Mouse (Mus musculus) brain, embryonic 14.5 days (tissue): ENCODE measurements around the gene Dnajc10. TPM values are rescaled to one million over a fixed set of nuclear protein-coding genes. Genes with fewer than 3 reads are reported as not detected.

Source experiments
- DNase-seq: peaks from one replicate; pipeline ENCODE4 v3.0.0-alpha.2; 2011; ENCODE audit warnings: low read depth
- CTCF ChIP-seq: fragments of 200-500 bp; IDR thresholded peaks from 2 replicates; pipeline ENCODE4 v1.5.1; 2012; ENCODE audit warnings: inconsistent platforms, mild to moderate bottlenecking, moderate library complexity, borderline replicate concordance; ENCODE audit not compliant: insufficient read depth, insufficient read length; ENCODE audit errors: extremely low read depth
- POLR2A ChIP-seq: fragments of 200-500 bp; IDR thresholded peaks from 2 replicates; pipeline ENCODE4 v1.6.1; 2012; ENCODE audit warnings: mild to moderate bottlenecking, inconsistent platforms, borderline replicate concordance; ENCODE audit not compliant: poor library complexity, insufficient read depth, insufficient read length, severe bottlenecking; ENCODE audit errors: extremely low read depth
- polyA plus RNA-seq: library from polyadenylated mRNA; depleted of rRNA; stranded (reverse); fragments of >200 nt; gene quantifications from 2 replicates; pipeline ENCODE4 v1.2.3, GENCODE M21; 2012; rRNA removed

Gene Dnajc10
- polyA plus RNA-seq, 1 experiment, result 51.5 TPM

GRCm38 (mm10) chr2:80356656-80357231 is 41.5 kb downstream of the Dnajc10 start:
- DNase-seq, result peak; percentile 61
- TF ChIP-seq POLR2A (no peak), CTCF (peak; percentile 11; the same call in 1 of the 2 replicates)

GRCm38 (mm10) chr2:80371458-80371857 is 56.2 kb downstream of the Dnajc10 start:
- DNase-seq, result no peak
- TF ChIP-seq CTCF (no peak), POLR2A (no peak)

- no peak for DNase-seq
- no peak for TF ChIP-seq CTCF
- TF ChIP-seq POLR2A, result no peak
Observed at GRCm38 (mm10) chr2:80374892-80375291, 59.6 kb downstream of the Dnajc10 start.

GRCm38 (mm10) chr2:80379848-80380247 is 64.6 kb downstream of the Dnajc10 start:
- TF ChIP-seq POLR2A, result no peak
- no peak for TF ChIP-seq CTCF
- no peak for DNase-seq

GRCm38 (mm10) chr2:80384447-80384846 is 69.2 kb downstream of the Dnajc10 start:
- TF ChIP-seq POLR2A (no peak), CTCF (no peak)
- no peak for DNase-seq

- TF ChIP-seq CTCF, result no peak
- no peak for TF ChIP-seq POLR2A
- no peak for DNase-seq
Observed at GRCm38 (mm10) chr2:80386255-80386654, 71.0 kb downstream of the Dnajc10 start.

GRCm38 (mm10) chr2:80387668-80388067 is 72.4 kb downstream of the Dnajc10 start:
- DNase-seq, result no peak
- TF ChIP-seq POLR2A (no peak), CTCF (no peak)

GRCm38 (mm10) chr2:80388341-80388740 is 73.1 kb downstream of the Dnajc10 start:
- DNase-seq, result no peak
- no peak for TF ChIP-seq CTCF
- TF ChIP-seq POLR2A, result no peak

- TF ChIP-seq CTCF (no peak), POLR2A (no peak)
- no peak for DNase-seq
Observed at GRCm38 (mm10) chr2:80396057-80396456, 80.8 kb downstream of the Dnajc10 start.

- TF ChIP-seq POLR2A (no peak), CTCF (no peak)
- DNase-seq, result no peak
Observed at GRCm38 (mm10) chr2:80396864-80397263, 81.6 kb downstream of the Dnajc10 start.

- DNase-seq, result peak; percentile 73
- no peak for TF ChIP-seq POLR2A
- no peak for TF ChIP-seq CTCF
Observed at GRCm38 (mm10) chr2:80398595-80399099, 83.4 kb downstream of the Dnajc10 start.

Other genes with a start within 250 kb of the Dnajc10 start
- 4.4 and 5.3 TPM in 2 replicates for gene Pde1a, start 186.0 kb upstream of the Dnajc10 start, polyA plus RNA-seq
- not detected in 2 replicates for gene Prdx6b, start 23.0 kb upstream of the Dnajc10 start, polyA plus RNA-seq
- gene Frzb, start 132.2 kb downstream of the Dnajc10 start, polyA plus RNA-seq, result 2.3 and 5.1 TPM in 2 replicates